Mouse (Mus musculus): ENCODE measurements around the gene Adssl1.

The Adssl1 gene

DNA sequence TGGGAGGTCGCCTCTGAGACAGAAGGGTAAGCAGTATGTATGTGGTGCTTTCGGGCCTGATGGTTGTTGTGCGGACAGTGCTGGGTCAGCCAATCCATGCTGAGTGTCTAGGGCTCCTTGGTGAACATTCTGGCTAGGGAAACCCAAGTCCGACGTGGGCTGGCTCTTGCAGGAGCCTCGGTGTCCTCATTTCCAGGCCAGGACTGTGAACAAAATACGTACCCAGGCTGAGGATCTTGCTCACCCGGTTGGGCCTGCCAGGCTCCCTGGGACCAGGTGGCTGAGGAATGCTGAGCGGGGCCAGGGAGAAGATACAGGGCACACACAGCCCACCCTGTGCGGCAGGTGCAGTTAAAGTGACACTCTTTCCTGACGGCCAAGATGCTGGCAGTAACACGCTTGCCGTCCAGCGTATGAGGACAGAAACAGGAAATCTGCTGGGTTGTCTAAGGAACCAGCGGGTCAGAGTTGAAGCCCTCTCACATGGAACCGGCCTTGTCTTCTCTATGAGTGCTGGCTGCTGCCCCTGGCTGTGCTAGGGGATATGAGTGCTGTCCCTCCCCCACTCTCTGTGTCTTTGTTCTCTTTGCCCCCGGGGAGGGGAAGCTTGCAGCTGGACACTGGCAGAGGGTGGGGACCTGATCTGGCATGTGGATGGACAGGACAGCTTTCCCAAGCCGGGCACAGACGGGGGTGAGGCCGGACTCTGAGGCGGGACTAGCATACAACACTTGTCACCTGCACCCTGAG is 26.7 kb upstream of the Adssl1 start:
- no peak for DNase-seq (ENCODE audit: low spot score)

DNA sequence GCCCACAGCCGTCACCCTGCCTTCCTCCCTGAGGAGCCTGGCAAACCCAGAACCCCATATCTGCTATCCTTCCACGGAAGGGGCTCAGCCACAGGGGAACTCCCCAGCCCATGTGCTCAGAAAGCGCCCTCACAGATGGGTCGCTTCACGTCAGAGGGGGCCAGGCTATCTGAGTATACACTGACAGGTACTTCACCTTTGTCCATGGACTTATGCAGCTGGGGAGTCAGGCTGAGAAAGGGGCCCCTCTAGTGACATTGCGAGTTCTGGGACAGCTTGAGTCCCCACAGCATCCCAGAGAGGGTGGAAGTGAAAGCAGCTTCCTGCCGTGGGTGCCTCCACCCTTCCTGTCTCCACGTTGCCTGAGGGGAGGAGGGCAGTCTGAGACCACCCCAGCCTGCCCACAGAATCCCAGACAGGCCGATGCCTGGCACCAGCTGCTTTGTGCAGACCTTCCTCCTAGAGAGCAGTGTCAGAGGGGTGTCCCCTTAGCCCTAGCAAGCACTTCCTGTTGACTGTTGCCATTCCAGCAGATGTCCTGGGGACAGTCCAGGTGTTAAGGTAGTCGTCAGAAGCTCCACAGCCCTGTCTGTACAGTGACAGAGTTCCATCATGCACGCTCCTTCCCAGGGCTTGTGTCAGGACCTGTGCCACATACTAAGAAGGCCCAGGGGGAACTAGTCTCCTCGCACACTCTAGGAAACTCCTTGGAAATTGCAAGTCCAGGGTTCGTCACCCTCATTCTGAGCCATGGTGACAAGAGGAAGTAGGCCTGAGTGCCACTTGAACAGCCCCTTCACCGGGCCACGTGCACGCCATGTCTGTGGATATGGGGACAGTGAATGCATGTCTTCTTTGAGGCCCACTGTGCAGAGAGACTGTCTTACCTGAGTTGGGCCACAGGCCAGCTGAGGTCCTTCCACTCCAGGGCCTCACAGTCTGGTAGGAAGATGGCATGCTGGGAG is 25.6 kb upstream of the Adssl1 start:
- DNase-seq (ENCODE audit: low spot score), result no peak

DNA sequence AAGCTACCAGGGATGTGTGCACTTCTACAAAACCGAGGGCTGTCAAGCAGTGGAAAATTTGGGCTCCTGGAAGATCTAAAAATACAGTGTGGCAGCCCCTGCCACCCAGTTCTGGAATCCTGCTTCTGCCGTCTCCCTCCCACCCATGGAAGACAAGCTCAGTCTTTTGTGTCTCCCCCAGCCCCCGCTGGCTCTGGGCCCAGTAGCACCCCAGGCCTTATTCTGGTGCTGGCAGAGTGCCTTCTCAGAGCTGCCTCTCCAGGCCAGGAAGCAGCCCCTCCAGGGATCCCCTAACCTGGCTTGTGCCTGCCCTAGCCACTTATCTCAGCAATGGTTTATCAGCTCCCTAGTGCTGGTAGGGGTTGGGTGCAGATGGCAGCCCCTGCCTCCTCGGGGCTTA is 24.9 kb upstream of the Adssl1 start:
- DNase-seq (ENCODE audit: low spot score), result no peak

DNA sequence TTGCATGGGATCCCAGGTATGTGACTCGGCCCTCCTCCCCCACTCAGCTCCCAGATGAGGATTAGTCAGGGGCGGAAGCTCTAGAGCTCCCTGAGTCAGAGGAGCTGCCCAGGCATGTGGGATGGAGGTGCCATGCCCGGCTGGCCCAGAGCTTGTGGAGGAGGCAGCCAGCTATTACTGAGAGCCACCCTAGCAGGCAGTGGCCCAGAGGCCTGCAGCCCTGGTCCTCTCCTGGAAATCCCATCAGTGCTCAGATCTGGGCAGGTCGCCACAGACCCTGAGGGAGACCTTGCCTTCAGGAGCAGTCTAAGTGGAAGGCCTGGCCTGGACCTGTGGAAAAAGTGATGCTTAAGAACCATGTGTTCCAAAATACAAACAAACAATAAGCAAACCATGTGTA is 24.2 kb upstream of the Adssl1 start:
- DNase-seq (ENCODE audit: low spot score), result no peak

DNA sequence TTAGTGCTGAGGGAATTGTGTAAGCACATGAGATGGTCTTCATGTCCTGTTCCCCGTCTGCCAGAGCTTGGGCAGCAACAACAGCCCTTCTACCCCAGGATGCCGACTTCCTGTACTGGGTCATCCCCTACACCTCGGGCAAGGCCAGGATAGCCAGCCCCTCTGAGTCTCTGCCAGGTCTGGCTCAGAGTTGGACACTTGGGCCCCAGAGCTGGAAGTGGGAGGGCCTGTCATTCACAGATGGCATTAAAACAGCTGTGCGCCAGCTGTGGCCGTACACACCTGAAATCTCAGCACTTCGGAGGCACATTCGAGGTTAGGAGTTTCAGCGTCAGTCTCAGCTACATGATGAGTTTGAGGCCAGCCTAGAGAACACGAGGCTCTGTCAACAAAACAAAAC is 23.4 kb upstream of the Adssl1 start:
- DNase-seq (ENCODE audit: low spot score), result no peak

DNA sequence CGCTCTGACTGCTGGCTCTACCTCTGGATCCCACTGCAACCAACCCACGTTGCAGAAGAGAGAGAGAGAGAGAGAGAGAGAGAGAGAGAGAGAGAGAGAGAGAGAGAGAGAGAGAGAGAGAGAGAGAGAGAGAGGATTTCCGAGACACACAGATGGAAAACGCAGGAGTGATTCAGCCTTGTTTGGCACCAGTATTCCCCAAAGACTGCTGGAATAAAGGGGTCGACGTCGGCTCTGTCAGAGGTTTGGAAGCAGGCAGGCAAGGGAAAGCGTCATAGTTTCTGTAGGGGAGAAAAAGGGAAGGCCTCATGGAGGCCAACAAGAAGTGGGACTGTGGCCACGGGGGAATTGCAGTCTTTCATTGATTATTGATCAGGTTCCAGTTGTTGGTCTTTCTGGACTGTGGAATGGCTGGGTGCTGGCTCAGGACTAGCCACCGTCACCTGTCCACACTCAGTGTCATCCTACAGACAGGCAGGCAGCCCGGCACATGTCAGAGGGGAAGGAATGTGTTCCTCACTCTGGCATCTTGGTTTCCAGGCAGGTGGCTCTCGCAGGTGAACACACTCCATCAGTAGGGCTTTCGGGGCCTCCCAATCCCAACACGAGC is 22.8 kb upstream of the Adssl1 start:
- DNase-seq (ENCODE audit: low spot score), result no peak

DNA sequence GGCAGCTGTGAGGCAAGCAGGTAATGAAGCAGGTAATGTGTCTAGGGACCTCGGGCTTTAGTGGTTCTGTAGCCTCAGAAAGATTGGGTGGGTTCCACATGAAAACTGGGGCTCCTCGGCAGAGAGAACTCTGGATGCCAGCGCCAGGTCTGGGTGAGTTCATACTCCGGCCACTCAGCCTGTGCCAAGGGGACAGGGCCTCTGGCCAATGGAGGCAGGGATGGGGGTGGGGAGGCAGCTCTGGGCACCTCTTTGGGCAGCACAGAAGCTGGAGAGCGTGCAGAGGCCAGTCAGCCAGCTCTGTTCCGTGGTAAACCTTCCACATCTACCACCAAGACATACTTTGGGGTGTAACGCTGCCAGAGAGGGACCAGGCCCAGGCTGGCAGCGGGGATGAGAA is 22.2 kb upstream of the Adssl1 start:
- no peak for DNase-seq (ENCODE audit: low spot score)

DNA sequence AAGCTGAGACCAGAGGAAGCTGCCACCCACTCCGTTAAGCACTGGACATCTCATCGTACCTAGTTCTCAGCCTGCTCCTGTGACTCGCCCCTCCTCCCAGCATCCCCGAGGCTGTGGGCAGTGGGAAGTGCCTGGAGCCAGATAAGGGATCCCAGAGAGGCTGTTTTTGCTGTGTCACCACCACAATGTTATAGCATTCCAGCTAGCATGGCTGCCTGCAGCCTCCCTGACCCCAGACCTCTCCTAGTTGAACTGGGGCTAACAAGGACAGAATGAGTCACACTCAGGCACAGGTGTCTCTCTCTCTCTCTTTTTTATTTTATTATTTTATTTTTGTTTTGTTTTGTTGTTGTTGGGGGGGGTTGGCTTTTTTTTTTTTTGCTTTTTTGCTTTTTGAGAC is 20.6 kb upstream of the Adssl1 start:
- DNase-seq (ENCODE audit: low spot score), result no peak

DNA sequence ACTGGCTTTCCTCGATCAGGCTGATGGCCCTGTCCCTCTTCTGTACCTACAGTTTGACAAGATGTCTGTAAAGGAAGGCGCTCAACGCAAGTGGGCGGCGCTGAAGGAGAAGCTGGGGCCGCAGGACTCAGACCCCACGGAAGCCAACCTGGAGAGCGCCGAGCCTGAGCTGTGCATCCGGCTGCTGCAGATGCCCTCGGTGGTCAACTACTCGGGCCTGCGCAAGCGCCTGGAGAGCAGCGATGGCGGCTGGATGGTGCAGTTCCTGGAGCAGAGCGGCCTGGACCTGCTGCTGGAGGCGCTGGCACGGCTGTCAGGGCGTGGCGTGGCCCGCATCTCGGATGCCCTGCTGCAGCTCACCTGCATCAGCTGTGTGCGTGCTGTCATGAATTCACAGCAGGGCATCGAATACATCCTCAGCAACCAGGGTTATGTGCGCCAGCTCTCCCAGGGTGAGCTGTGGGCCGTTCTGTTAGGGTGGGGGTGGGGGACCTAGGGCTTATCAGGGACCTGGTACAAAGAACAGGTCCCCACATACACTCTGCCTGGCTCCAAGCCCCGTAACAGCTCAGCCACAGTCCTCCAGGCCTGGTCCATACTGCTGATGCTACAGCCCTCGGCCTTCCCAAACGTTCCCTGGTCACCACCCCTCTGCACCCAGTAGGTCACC is 19.8 kb upstream of the Adssl1 start:
- DNase-seq (ENCODE audit: low spot score), result no peak

DNA sequence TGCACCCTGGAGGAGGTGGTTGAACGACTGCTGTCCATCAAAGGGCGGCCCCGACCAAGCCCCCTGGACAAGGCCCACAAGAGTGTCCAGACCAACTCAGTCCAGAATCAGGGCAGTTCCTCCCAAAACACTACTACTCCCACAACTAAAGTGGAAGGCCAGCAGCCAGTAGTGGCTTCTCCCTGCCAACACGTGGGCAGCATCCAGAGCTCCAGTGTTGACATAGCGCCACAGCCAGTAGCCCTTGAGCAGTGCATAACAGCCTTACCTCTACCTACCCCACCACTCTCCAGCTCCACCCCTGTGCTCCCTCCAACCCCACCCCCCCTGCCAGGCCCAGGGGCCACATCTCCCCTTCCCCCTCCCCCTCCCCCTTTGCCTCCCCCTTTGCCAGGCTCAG is 15.8 kb upstream of the Adssl1 start:
- no peak for DNase-seq (ENCODE audit: low spot score)

DNA sequence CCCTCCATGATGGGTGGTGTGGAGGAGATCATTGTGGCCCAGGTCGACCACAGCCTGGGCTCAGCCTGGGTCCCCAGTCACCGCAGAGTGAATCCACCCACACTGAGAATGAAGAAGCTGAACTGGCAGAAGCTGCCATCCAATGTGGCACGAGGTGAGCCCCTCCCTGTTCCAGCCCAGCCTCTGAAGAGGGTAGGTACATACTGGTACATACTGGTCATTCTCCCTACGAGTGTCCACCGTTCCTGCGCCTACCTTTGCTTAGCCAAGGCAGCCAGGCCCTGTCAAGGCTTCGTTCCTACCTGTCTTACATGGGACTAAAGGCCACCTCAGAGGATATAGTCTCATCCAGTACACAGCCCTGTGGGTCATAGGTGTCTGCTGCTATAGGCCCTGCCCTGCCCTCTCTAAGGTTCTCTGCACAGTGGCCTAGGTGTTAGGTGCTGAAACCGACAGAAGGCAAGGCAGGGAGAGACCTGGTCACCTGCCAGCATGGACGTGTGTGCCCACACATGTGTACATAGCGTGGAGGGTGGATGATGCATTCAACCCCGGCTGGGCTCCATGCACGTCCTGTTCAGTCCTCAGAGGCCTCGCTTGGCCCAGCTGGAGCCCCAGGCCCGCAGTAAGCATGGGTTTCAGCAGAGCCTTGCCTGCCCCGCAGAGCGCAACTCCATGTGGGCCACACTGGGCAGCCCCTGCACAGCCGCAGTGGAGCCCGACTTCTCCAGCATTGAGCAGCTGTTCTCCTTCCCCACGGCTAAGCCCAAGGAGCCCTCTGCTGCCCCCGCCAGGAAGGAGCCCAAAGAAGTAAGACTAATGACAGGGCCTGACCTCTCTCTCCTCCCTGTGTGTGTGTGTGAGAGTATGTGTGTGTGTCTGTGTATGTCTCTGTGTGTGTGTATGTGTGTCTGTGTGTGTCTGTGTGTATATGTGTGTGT is 14.9 kb upstream of the Adssl1 start:
- DNase-seq (ENCODE audit: low spot score), result no peak

DNA sequence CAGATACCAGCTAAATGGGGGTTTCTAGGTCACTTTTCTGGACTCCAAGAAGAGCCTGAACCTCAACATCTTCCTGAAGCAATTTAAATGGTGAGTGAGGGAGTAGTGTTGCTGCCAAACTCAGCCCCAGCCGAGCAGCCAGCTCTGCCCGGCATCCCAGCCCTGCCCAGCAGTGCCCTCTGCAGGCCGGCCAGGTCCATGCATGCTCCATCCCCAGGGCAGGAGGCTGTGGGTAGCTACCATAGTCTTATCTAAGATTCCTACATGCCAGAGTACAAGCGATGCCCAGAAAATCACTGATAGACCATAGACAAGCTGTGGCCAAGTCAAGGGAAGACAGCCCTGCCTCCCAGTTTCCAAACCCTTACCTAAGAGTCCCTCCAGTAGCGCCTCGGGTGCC is 14.1 kb upstream of the Adssl1 start:
- peak; percentile 74 for DNase-seq (ENCODE audit: low spot score)

DNA sequence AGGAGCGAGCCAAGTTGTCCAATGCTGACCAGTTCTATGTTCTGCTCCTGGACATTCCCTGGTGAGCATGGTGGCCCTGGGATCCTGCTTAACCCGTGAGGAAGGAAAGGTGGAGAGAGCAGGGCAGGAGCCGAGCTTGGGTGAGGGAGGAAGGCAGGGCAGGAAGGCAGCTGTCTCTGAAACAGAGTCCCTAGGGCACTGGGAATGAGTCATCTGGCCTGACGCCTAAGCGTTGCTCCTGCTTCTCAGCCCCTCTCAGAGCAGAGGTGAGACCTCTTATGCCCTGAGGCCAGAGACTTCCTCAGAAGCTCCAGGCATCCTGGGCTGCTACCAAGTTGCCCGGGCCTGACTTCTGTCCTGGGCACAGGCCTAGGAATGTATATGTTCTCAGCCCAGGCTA is 12.8 kb upstream of the Adssl1 start:
- DNase-seq (ENCODE audit: low spot score), result no peak

DNA sequence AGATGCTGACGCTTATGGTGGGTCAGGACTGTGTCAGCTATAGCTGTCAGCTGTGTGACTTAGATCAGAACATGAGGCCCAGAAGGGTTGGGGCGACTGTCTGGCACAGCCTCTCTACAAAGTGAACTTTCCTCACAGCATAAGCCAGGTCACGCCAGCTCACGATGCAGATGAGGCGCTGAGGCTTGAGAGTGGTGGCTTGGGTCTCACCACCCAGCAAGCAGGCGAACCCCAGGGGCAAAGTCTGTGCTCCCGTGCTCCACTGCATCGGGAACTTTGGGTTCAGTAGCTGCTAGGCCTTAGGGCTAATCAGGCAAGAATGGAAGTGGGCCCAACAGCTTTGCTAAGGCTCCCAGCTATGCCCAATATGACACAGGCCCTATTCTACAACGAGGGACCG is 10.8 kb upstream of the Adssl1 start:
- DNase-seq (ENCODE audit: low spot score), result no peak

DNA sequence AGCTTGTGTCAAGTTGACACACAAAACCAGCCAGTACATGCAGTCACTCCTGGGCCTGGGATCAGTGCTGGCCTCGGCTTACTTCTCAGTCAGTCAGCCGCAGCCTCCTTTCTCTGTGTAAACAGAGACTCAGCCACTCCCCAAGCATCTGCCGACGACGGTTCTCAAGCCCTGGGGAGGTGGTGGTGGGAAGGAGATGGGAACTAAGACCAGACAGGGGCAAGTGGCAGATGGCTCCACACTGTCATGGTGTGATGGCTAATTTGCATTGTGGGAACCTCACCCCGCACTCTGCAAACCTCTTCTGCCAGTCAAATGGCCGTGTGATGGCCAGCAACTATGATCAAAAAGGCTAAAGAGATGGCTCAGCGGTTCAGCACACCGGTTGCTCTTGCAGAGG is 3.2 kb upstream of the Adssl1 start:
- no peak for DNase-seq (ENCODE audit: low spot score)

DNA sequence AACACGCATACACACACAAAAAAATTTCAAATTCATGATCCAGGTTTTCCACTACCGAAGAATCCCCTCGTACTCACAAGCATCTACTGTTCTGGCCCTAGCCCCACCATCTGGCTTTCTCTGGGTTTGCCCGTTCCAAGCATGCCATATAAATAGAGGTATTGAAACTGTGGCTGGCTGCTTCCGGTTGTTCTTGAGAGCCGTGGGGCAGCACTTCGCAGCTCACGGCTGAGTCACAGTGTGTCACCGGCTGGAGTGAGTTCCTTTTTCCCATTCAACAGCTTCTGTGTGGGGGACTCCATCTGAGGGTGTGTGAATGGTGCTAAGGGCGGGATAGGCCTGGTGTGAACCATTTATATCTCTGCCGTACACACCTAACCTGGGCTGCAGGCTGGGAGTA is 2.7 kb upstream of the Adssl1 start:
- DNase-seq (ENCODE audit: low spot score), result peak; percentile 83

DNA sequence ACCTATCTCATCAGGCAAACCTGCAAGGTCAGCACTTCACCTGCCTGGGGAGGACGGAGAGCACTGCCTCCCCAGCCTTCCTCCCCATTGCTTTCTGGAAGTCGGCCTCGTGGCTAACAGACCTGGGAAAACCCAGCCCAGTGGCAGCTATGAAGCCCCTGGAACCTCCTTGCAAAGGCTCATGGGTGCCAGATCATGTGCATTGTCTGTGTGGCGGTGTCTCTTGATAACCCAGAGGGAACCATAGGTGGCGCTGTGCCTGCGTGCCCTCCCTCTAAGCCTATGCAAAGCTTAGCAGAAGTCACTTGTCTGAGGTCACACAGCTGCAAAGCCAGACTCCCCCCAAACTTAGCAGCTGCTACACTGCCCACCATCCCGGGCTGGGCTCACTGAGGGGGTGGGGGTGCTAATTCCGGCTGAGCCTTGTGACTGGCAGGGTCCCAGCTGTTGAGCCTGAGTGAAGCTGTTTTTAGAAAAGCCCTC is 1.9 kb upstream of the Adssl1 start:
- DNase-seq (ENCODE audit: low spot score), result peak; percentile 74

DNA sequence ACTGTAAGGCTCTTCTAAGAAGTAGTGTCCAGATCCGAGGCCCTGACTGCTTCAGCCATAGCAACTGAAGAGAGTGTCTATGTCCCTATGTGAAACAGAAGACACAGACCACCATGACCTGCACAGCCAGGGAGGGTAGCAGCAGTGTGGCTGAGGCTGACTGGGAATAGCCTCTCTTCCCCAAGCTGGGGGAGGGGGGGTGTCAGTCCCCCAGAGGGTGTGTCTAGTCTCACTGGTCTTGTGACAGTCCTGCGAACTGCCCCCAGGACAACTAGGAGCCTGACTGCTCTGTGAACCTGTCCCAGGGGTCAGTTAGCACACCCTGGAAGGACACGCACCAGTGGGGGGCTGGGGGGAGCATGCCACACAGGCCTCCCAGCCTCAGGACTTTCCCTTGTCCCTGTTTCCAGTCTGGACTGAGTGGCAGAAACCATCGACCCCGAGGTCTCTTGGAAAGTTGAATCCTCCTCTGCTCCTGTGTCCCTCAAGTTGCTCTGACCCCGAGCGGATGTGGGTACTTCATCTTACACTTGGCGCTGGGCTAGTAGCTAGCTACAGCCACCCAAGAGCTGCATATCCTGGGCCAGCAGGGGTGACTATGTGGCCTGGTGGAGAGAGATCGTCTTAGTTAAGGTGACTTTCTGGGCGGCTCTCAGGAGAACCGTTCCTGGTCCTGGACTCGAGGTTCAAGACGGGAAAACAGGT is 712 bp upstream of the Adssl1 start:
- DNase-seq (ENCODE audit: low spot score), result no peak

DNA sequence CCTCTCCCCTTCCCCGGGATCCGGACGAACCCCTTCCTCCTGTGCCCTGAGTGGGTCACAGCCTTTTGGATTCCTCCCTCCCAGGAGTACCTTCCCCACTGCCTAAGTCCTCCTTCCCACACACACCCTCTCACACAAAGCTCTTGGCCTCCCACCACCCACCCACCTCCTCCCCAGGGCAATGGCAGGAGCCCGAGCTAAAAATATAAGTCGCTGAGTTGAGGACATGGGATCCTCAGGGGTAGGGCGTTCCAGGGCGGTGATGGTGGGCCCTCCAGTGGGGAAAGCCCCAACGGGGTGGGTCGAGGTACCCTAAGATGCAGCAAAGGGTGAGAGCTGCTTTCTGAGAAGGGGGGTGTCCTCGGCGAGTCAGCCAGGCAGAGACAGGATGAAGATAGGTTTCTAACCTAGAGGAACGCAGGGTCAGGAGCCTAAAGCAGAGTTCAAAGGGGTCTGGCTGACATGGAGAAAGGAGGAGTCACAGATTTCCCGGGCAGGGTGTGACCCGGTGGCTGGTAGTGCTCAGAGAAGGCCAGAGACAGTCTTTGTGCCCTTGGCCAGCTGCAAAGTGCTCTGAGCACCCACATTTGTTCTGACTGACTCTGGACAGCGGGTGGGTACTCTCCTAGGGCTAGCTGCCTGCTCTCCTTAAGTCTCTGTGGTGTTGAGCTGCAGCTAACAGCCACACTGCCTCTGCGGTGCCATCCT is 663 bp downstream of the Adssl1 start:
- no peak for DNase-seq (ENCODE audit: low spot score)

DNA sequence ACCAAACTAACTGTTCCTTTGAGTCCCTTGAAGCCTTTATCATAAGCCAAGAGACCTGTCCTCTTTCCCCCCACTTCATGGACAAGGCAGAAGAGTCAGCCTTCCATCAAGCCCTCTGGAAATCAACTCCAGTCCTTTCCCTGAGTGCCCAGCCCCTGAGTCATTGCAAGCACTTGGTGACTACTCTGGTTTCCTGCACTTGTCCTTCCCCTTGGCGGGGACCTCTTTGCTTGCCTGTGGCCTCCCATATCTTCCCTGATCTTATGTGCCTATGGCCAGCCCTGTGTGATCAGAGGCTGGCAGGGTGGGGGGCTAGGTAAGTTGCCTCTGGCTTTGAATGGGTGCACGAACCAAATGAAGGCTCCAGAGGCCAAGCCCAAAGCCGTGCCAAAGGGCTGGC is 2.1 kb downstream of the Adssl1 start:
- DNase-seq (ENCODE audit: low spot score), result no peak

Measured in left cerebral cortex, adult 11 months (tissue).